Mouse (Mus musculus) heart, embryonic 16.5 days (tissue): ENCODE results near the gene St8sia1. TPM values are rescaled to one million over a fixed set of nuclear protein-coding genes. Genes with fewer than 3 reads are reported as not detected.

Source experiments
- ATAC-seq: fragments of 200-750 bp; cut with Nextera tagmentation; replicated peaks from 2 replicates; pipeline ENCODE4 v1.8.0; 2017; ENCODE audit warnings: moderate number of reproducible peaks; ENCODE audit not compliant: insufficient read depth, low FRiP score; ENCODE audit errors: extremely low read depth
- H3K27ac ChIP-seq: fragments of 300-500 bp; sonication (generic); 2 replicates; pipeline ENCODE4 v1.5.1; 2014; ENCODE audit warnings: mild to moderate bottlenecking, low read length, control low read depth, moderate library complexity
- H3K27me3 ChIP-seq: fragments of 300-500 bp; sonication (generic); 2 replicates; pipeline ENCODE4 v1.6.1; 2014; ENCODE audit warnings: low read length, mixed read lengths; ENCODE audit not compliant: control insufficient read depth, insufficient read depth
- H3K36me3 ChIP-seq: fragments of 300-500 bp; sonication (generic); 2 replicates; pipeline ENCODE4 v1.6.1; 2014; ENCODE audit not compliant: control insufficient read depth, insufficient read depth
- H3K4me1 ChIP-seq: fragments of 300-500 bp; sonication (generic); 2 replicates; pipeline ENCODE4 v1.6.1; 2014; ENCODE audit warnings: low read length, mixed read lengths; ENCODE audit not compliant: control insufficient read depth, insufficient read depth
- H3K4me2 ChIP-seq: fragments of 300-500 bp; sonication (generic); 2 replicates; pipeline ENCODE4 v1.6.1; 2014; ENCODE audit warnings: low read depth, mild to moderate bottlenecking, control low read depth, low read length
- H3K4me3 ChIP-seq: fragments of 300-500 bp; sonication (generic); 2 replicates; pipeline ENCODE4 v1.5.1; 2014; ENCODE audit warnings: mild to moderate bottlenecking, control low read depth, low read length
- H3K9ac ChIP-seq: fragments of 300-500 bp; sonication (generic); 2 replicates; pipeline ENCODE4 v1.6.1; 2014; ENCODE audit warnings: low read length, control low read depth
- H3K9me3 ChIP-seq: fragments of 300-500 bp; sonication (generic); replicated peaks from 2 replicates; pipeline ENCODE4 v1.6.1; 2016; ENCODE audit warnings: low read length; ENCODE audit not compliant: control insufficient read depth
- WGBS: fragments of 180-500 bp; shearing (Covaris S2); extraction: QIAGEN DNeasy Blood & Tissue Kit; methylation state at CpG from one replicate; pipeline ENCODE4 v1.1.7; 2014; 5-methylcytosine and 5-hydroxymethylcytosine counted together
- polyA plus RNA-seq: library from polyadenylated mRNA; unstranded; fragments of >200 nt; fragmentation: Nextera tagmentation; extraction: Ambion mirVana; gene quantifications from 2 replicates; pipeline ENCODE4 v1.2.1, GENCODE M21; 2015

Gene St8sia1
- polyA plus RNA-seq, 1 experiment from 2014 or later, result 2.0 TPM

GRCm38 (mm10) chr6:142963480-142964075, 674 bp downstream of the St8sia1 start:
- H3K4me1 ChIP-seq, result peaks cover 4% of the 10 kb centered on the region; the same call in 1 of the 2 replicates
- peak overlapping the region; percentile 66 for H3K9ac ChIP-seq
- H3K27me3 ChIP-seq, result peaks cover 17% of the 10 kb centered on the region
- H3K36me3 ChIP-seq, result no peaks in the 10 kb centered on the region
- ATAC-seq, result 0 out of 2 replicates have a peak, but pooled peaks have one; percentile 3
- H3K27ac ChIP-seq, result no peak overlapping the region
- H3K4me2 ChIP-seq, result peak overlapping the region; percentile 99
- 18% methylated on average over 30 of the region's 30 CpGs for WGBS
- H3K4me3 ChIP-seq, result peak overlapping the region; percentile 71
- peaks cover 3% of the 10 kb centered on the region; the same call in 1 of the 2 replicates for H3K9me3 ChIP-seq

GRCm38 (mm10) chr6:142962881-142963280, 1.4 kb downstream of the St8sia1 start:
- ATAC-seq, result no peak
- Histone ChIP-seq H3K27ac (no peak overlapping the region), H3K4me2 (peak overlapping the region; percentile 10; the same call in 1 of the 2 replicates)

GRCm38 (mm10) chr6:142962476-142962875, 1.8 kb downstream of the St8sia1 start:
- Histone ChIP-seq H3K4me3 (peak overlapping the region; percentile 12; the same call in 1 of the 2 replicates), H3K36me3 (no peaks in the 10 kb centered on the region), H3K4me1 (peaks cover 4% of the 10 kb centered on the region; the same call in 1 of the 2 replicates), H3K27me3 (peaks cover 17% of the 10 kb centered on the region), H3K9ac (no peak overlapping the region), H3K27ac (no peak overlapping the region), H3K9me3 (peaks cover 3% of the 10 kb centered on the region; the same call in 1 of the 2 replicates), H3K4me2 (peak overlapping the region; percentile 34)
- ATAC-seq, result no peak
- WGBS, result 61% methylated on average over 10 of the region's 10 CpGs

More at GRCm38 (mm10) chr6:142962881-142963280, 1.4 kb downstream of the St8sia1 start:
- H3K36me3 ChIP-seq, result no peaks in the 10 kb centered on the region
- H3K27me3 ChIP-seq, result peaks cover 17% of the 10 kb centered on the region
- no peak overlapping the region for H3K9ac ChIP-seq
- H3K4me1 ChIP-seq, result peaks cover 4% of the 10 kb centered on the region; the same call in 1 of the 2 replicates
- peaks cover 3% of the 10 kb centered on the region; the same call in 1 of the 2 replicates for H3K9me3 ChIP-seq
- H3K4me3 ChIP-seq, result peak overlapping the region; percentile 12; the same call in 1 of the 2 replicates
- WGBS, result 85% methylated on average over 14 of the region's 14 CpGs

GRCm38 (mm10) chr6:142961721-142962455, 2.4 kb downstream of the St8sia1 start:
- 76% methylated on average over 9 of the region's 9 CpGs for WGBS
- H3K36me3 ChIP-seq, result no peaks in the 10 kb centered on the region
- peaks cover 4% of the 10 kb centered on the region; the same call in 1 of the 2 replicates for H3K4me1 ChIP-seq
- H3K9ac ChIP-seq, result no peak overlapping the region
- H3K27ac ChIP-seq, result no peak overlapping the region
- peaks cover 3% of the 10 kb centered on the region; the same call in 1 of the 2 replicates for H3K9me3 ChIP-seq
- peak overlapping the region; percentile 12; the same call in 1 of the 2 replicates for H3K4me3 ChIP-seq
- ATAC-seq, result no peak
- H3K27me3 ChIP-seq, result peaks cover 17% of the 10 kb centered on the region
- H3K4me2 ChIP-seq, result peak overlapping the region; percentile 34

GRCm38 (mm10) chr6:142956556-142956955, 7.7 kb downstream of the St8sia1 start:
- 86% methylated on average over 4 of the region's 4 CpGs for WGBS
- no peaks in the 10 kb centered on the region for H3K4me1 ChIP-seq
- no peaks in the 10 kb centered on the region for H3K27me3 ChIP-seq
- H3K4me3 ChIP-seq, result no peak overlapping the region
- peaks cover 3% of the 10 kb centered on the region; the same call in 1 of the 2 replicates for H3K9me3 ChIP-seq
- H3K36me3 ChIP-seq, result no peaks in the 10 kb centered on the region
- ATAC-seq, result no peak
- no peak overlapping the region for H3K4me2 ChIP-seq
- H3K9ac ChIP-seq, result no peak overlapping the region
- no peak overlapping the region for H3K27ac ChIP-seq

- H3K4me3 ChIP-seq, result no peak overlapping the region
- no peaks in the 10 kb centered on the region for H3K36me3 ChIP-seq
- no peak for ATAC-seq
- no peaks in the 10 kb centered on the region for H3K27me3 ChIP-seq
- H3K27ac ChIP-seq, result no peak overlapping the region
- no peak overlapping the region for H3K9ac ChIP-seq
- H3K4me1 ChIP-seq, result no peaks in the 10 kb centered on the region
- WGBS, result 75% methylated on average over 3 of the region's 3 CpGs
- H3K4me2 ChIP-seq, result no peak overlapping the region
- H3K9me3 ChIP-seq, result peaks cover 3% of the 10 kb centered on the region; the same call in 1 of the 2 replicates
Observed at GRCm38 (mm10) chr6:142955281-142955680, 9.0 kb downstream of the St8sia1 start.

GRCm38 (mm10) chr6:142953189-142953588, 11.1 kb downstream of the St8sia1 start:
- H3K4me1 ChIP-seq, result no peaks in the 10 kb centered on the region
- H3K9me3 ChIP-seq, result no peaks in the 10 kb centered on the region
- no peak overlapping the region for H3K9ac ChIP-seq
- no peaks in the 10 kb centered on the region for H3K27me3 ChIP-seq
- H3K4me2 ChIP-seq, result no peak overlapping the region
- no peaks in the 10 kb centered on the region for H3K36me3 ChIP-seq
- no peak overlapping the region for H3K4me3 ChIP-seq
- no peak for ATAC-seq
- H3K27ac ChIP-seq, result no peak overlapping the region

GRCm38 (mm10) chr6:142952361-142952954, 11.8 kb downstream of the St8sia1 start:
- H3K4me1 ChIP-seq, result no peaks in the 10 kb centered on the region
- H3K4me3 ChIP-seq, result no peak overlapping the region

More at GRCm38 (mm10) chr6:142952361-142952954, 11.8 kb downstream of the St8sia1 start:
- H3K9ac ChIP-seq, result no peak overlapping the region
- no peaks in the 10 kb centered on the region for H3K36me3 ChIP-seq
- H3K9me3 ChIP-seq, result no peaks in the 10 kb centered on the region
- no peak overlapping the region for H3K4me2 ChIP-seq
- H3K27me3 ChIP-seq, result no peaks in the 10 kb centered on the region
- ATAC-seq, result no peak
- 80% methylated on average over 7 of the region's 7 CpGs for WGBS
- no peak overlapping the region for H3K27ac ChIP-seq
